Mouse (Mus musculus) CD4-positive, CD25-positive, alpha-beta regulatory T cell, adult 2 months (primary cell): ENCODE results near the gene Irgm1.
"Not testable (repeated sequence)": the region's sequence is repeated elsewhere in the genome, so short reads cannot be mapped to it uniquely, and the experiment has no call there.

Source experiments
- DNase-seq: peaks from one replicate; pipeline ENCODE4 v3.0.0-alpha.2; 2012; ENCODE audit warnings: low read depth, low spot score

The Irgm1 gene

GRCm38 (mm10) chr11:48871201-48871772 is at the start of gene Irgm1:
TSS of gene Irgm1 (minus strand) at chr11:48871683.
- DNase-seq = peak; percentile 88

- no peak for DNase-seq
These were observed 46.9 kb upstream of the Irgm1 start for GRCm38 (mm10) chr11:48918380-48918779.

- no peak for DNase-seq
These were observed 42.1 kb upstream of the Irgm1 start for GRCm38 (mm10) chr11:48913611-48914010.

- no peak for DNase-seq
These were observed 37.0 kb upstream of the Irgm1 start for GRCm38 (mm10) chr11:48908459-48908858.

- DNase-seq = no peak
These were observed 30.5 kb upstream of the Irgm1 start, which contains the start of gene Gm5431 for GRCm38 (mm10) chr11:48902021-48902420. TSS of gene Gm5431 (minus strand) at chr11:48902214.

- not testable (repeated sequence) for DNase-seq
These were observed 30.1 kb upstream of the Irgm1 start for GRCm38 (mm10) chr11:48901567-48901930.

GRCm38 (mm10) chr11:48900654-48901566 is 29.4 kb upstream of the Irgm1 start:
- not testable (repeated sequence) for DNase-seq

- DNase-seq = no peak
These were observed 27.4 kb upstream of the Irgm1 start for GRCm38 (mm10) chr11:48898812-48899431.

GRCm38 (mm10) chr11:48876680-48877079 is 5.2 kb upstream of the Irgm1 start:
- peak; percentile 46 for DNase-seq

GRCm38 (mm10) chr11:48875343-48875837 is 3.9 kb upstream of the Irgm1 start:
- DNase-seq = not testable (repeated sequence)

GRCm38 (mm10) chr11:48874465-48874864 is 3.0 kb upstream of the Irgm1 start:
- DNase-seq = peak; percentile 88

- peak; percentile 22 for DNase-seq
These were observed 2.3 kb upstream of the Irgm1 start for GRCm38 (mm10) chr11:48873591-48874290.

- DNase-seq = peak; percentile 38
These were observed 1.3 kb upstream of the Irgm1 start for GRCm38 (mm10) chr11:48872695-48873300.

- peak; percentile 59 for DNase-seq
These were observed 496 bp upstream of the Irgm1 start for GRCm38 (mm10) chr11:48871817-48872541.

- peak; percentile 40 for DNase-seq
These were observed 702 bp downstream of the Irgm1 start for GRCm38 (mm10) chr11:48870781-48871180.

- DNase-seq = peak; percentile 42
These were observed 1.9 kb downstream of the Irgm1 start for GRCm38 (mm10) chr11:48869380-48870110.

GRCm38 (mm10) chr11:48866481-48866880 is 5.0 kb downstream of the Irgm1 start:
- DNase-seq = no peak

GRCm38 (mm10) chr11:48863808-48864207 is 7.7 kb downstream of the Irgm1 start:
- DNase-seq = no peak

- DNase-seq = no peak
These were observed 8.6 kb downstream of the Irgm1 start for GRCm38 (mm10) chr11:48862784-48863319.
